Mouse (Mus musculus) Patski (cell line): ENCODE results near the gene Tmem204. TPM values are rescaled to one million over a fixed set of nuclear protein-coding genes. Genes with fewer than 3 reads are reported as not detected.

Experiments used
- ATAC-seq: fragments of 100-300 bp; one replicate; pipeline ENCODE4 v1.8.0; 2021
- CTCF ChIA-PET: fragments of 350-600 bp; sonication (Branson Sonifier 250); formaldehyde crosslinking; loops from one replicate; lab custom pipeline; 2022; ENCODE audit warnings: inconsistent platforms; lab: Charles Lee
- POLR2A ChIA-PET: fragments of 350-600 bp; sonication (Branson Sonifier 250); formaldehyde crosslinking; loops from one replicate; lab custom pipeline; 2022; ENCODE audit warnings: antibody characterized with exemption, inconsistent platforms; lab: Charles Lee
- DNase-seq: peaks from one replicate; pipeline ENCODE4 v3.0.0-alpha.2; 2011; ENCODE audit warnings: low read depth, low spot score
- H3K27me3 ChIP-seq: fragments of 371-371 bp; one replicate; pipeline ENCODE4 v1.5.1; 2021
- CTCF ChIP-seq: fragments of 100-300 bp; IDR thresholded peaks from one replicate; pipeline ENCODE4 v1.5.1; 2021
- in situ Hi-C: fragments of 300-500 bp; cut with MboI; formaldehyde crosslinking; loops from 3 replicates; pipeline ENCODE4 v1.11.1; 2018; ENCODE audit warnings: low pct_unique_long_range_greater_than_20kb, mixed read lengths
- polyA plus RNA-seq: library from polyadenylated mRNA; unstranded; gene quantifications from one replicate; pipeline ENCODE4 v1.2.3, GENCODE M21; 2021

Tmem204 gene
- polyA plus RNA-seq, 1 experiment from 2014 or later: 0.14 TPM

- ATAC-seq: peak; percentile 78
- DNase-seq: peak; percentile 94
- ChIA-PET CTCF (interaction anchor here (0.9 kb wide), 1 partner anchor 206 kb away, joined by 3 read pairs; no protein-coding TSS in a partner anchor), POLR2A (no interaction called here)
- no peak for TF ChIP-seq CTCF
- in situ Hi-C loops: loop anchor here (5.0 kb wide), 1 partner anchor 78 kb away; the partner anchor contains the start of gene Mapk8ip3
- no peaks in the 10 kb centered on the region for H3K27me3 ChIP-seq
Observed at GRCm38 (mm10) chr17:25015655-25016291, 67.6 kb downstream of the Tmem204 start, which contains the start of the genes Cramp1l and Ift140. TSS of gene Cramp1l (minus strand) at chr17:25015788. TSS of gene Ift140 (plus strand) at chr17:25016085.

GRCm38 (mm10) chr17:25014841-25015570 is 68.4 kb downstream of the Tmem204 start:
- DNase-seq (no peak), ATAC-seq (peak; percentile 29)
- CTCF ChIA-PET: interaction anchor here (0.9 kb wide), 1 partner anchor 206 kb away, joined by 3 read pairs; no protein-coding TSS in a partner anchor
- POLR2A ChIA-PET: no interaction called here
- H3K27me3 ChIP-seq: no peaks in the 10 kb centered on the region
- no peak for TF ChIP-seq CTCF
- in situ Hi-C loops: loop anchor here (5.0 kb wide), 1 partner anchor 78 kb away; the partner anchor contains the start of gene Mapk8ip3

GRCm38 (mm10) chr17:25013606-25014501 is 69.5 kb downstream of the Tmem204 start:
- ChIA-PET POLR2A (no interaction called here), CTCF (no interaction called here)
- no peaks in the 10 kb centered on the region for H3K27me3 ChIP-seq
- DNase-seq: no peak
- in situ Hi-C loops: no loop called here
- ATAC-seq: no peak
- TF ChIP-seq CTCF: no peak

Other genes with a start within 250 kb of the Tmem204 start
- 116 TPM for gene Hagh, start 243.4 kb downstream of the Tmem204 start, polyA plus RNA-seq
- gene Fahd1, start 233.2 kb downstream of the Tmem204 start, polyA plus RNA-seq: 41.2 TPM
- gene Igfals, start 217.6 kb downstream of the Tmem204 start, polyA plus RNA-seq: 0.12 TPM
- gene Nubp2, start 197.2 kb downstream of the Tmem204 start, polyA plus RNA-seq: 49.8 TPM
- 32.4 TPM for gene Spsb3, start 196.9 kb downstream of the Tmem204 start, polyA plus RNA-seq
- gene Eme2, start 188.5 kb downstream of the Tmem204 start, polyA plus RNA-seq: 21.4 TPM
- gene Mrps34, start 188.5 kb downstream of the Tmem204 start, polyA plus RNA-seq: 115 TPM
- 39.8 TPM for gene Nme3, start 187.1 kb downstream of the Tmem204 start, polyA plus RNA-seq
- 66.3 TPM for gene Mapk8ip3, start 146.6 kb downstream of the Tmem204 start, polyA plus RNA-seq
- gene Jpt2, start 122.9 kb downstream of the Tmem204 start, polyA plus RNA-seq: 50.2 TPM
- gene Cramp1l, start 67.8 kb downstream of the Tmem204 start, polyA plus RNA-seq: 14.6 TPM
- 24.5 TPM for gene Ift140, start 67.5 kb downstream of the Tmem204 start, polyA plus RNA-seq
- 26.7 TPM for gene Telo2, start 32.4 kb upstream of the Tmem204 start, polyA plus RNA-seq
- gene Ptx4, start 37.2 kb upstream of the Tmem204 start, polyA plus RNA-seq: 0.05 TPM
- gene Clcn7, start 49.8 kb upstream of the Tmem204 start, polyA plus RNA-seq: 47.5 TPM
- 0.32 TPM for gene Ccdc154, start 78.9 kb upstream of the Tmem204 start, polyA plus RNA-seq
- not detected for gene Gm38655, start 91.9 kb upstream of the Tmem204 start, polyA plus RNA-seq
- gene BC003965, start 101.0 kb upstream of the Tmem204 start, polyA plus RNA-seq: 14.8 TPM
- 9.8 TPM for gene Unkl, start 104.8 kb upstream of the Tmem204 start, polyA plus RNA-seq
- gene Gnptg, start 156.5 kb upstream of the Tmem204 start, polyA plus RNA-seq: 43.1 TPM
- 40.6 TPM for gene Tsr3, start 156.6 kb upstream of the Tmem204 start, polyA plus RNA-seq
- gene Baiap3, start 172.8 kb upstream of the Tmem204 start, polyA plus RNA-seq: 0.12 TPM
- gene Ube2i, start 191.0 kb upstream of the Tmem204 start, polyA plus RNA-seq: 437 TPM
- not detected for gene Prss34, start 214.8 kb upstream of the Tmem204 start, polyA plus RNA-seq
- not detected for gene Prss28, start 225.1 kb upstream of the Tmem204 start, polyA plus RNA-seq
- gene Prss29, start 235.1 kb upstream of the Tmem204 start, polyA plus RNA-seq: not detected